Mouse (Mus musculus) myocyte (in vitro differentiated cells): ENCODE measurements at regions not wholly inside any gene's neighbourhood (a gene's known extent, or its start where the extent isn't known, plus 50 kb on each side); places are given as distances from the start of the nearest gene placed in this dataset.

Experiments used
- H3K27me3 ChIP-seq: one replicate; pipeline ENCODE4 v1.6.1; 2011; ENCODE audit not compliant: control insufficient read depth, insufficient read depth, insufficient read length
- H3K36me3 ChIP-seq: one replicate; pipeline ENCODE4 v1.6.1; 2011; ENCODE audit not compliant: control insufficient read depth, insufficient read depth
- H3K4me2 ChIP-seq: one replicate; pipeline ENCODE4 v1.6.1; 2011; ENCODE audit warnings: low read depth, control low read depth
- H3K4me3 ChIP-seq: one replicate; pipeline ENCODE4 v1.5.1; 2011; ENCODE audit warnings: mild to moderate bottlenecking, control low read depth, moderate library complexity
- H3K79me2 ChIP-seq: one replicate; pipeline ENCODE4 v1.6.1; 2011; ENCODE audit not compliant: control insufficient read depth, insufficient read depth
- H3ac ChIP-seq: one replicate; pipeline ENCODE4 v1.6.1; 2011; ENCODE audit not compliant: control insufficient read depth, insufficient read length
- CEBPB ChIP-seq: IDR thresholded peaks from 2 replicates; pipeline ENCODE4 v1.6.1; 2011; ENCODE audit warnings: mild to moderate bottlenecking, moderate library complexity; ENCODE audit not compliant: poor library complexity, insufficient read depth, severe bottlenecking
- E2F4 ChIP-seq: IDR thresholded peaks from one replicate; pipeline ENCODE4 v1.6.1; 2011; ENCODE audit warnings: mild to moderate bottlenecking, control low read depth, moderate library complexity; ENCODE audit not compliant: insufficient read depth
- MAX ChIP-seq: IDR thresholded peaks from one replicate; pipeline ENCODE4 v1.6.1; 2011; ENCODE audit warnings: low read depth, mild to moderate bottlenecking, control low read depth
- MYOD1 ChIP-seq, 3 experiments: IDR thresholded peaks; one replicate each; pipeline ENCODE4 v1.6.1; 2011; ENCODE audit warnings: control low read depth in 2 of 3, low read depth in 2 of 3, mild to moderate bottlenecking in 2 of 3, moderate library complexity in 1 of 3; ENCODE audit not compliant: insufficient read length in 2 of 3, control insufficient read depth in 1 of 3
- MYOG ChIP-seq, 3 experiments: IDR thresholded peaks; one replicate each; pipeline ENCODE4 v1.6.1; 2011; ENCODE audit warnings: control low read depth in 2 of 3, low read depth in 2 of 3, mild to moderate bottlenecking in 2 of 3; ENCODE audit not compliant: insufficient read length in 2 of 3, control insufficient read depth in 1 of 3, insufficient read depth in 1 of 3
- POLR2A ChIP-seq: IDR thresholded peaks from one replicate; pipeline ENCODE4 v1.6.1; 2011; ENCODE audit warnings: low read depth, mild to moderate bottlenecking, control low read depth, moderate library complexity; ENCODE audit not compliant: insufficient read length
- POLR2AphosphoS2 ChIP-seq: IDR thresholded peaks from one replicate; pipeline ENCODE4 v1.6.1; 2011; ENCODE audit warnings: low read depth, control low read depth; ENCODE audit not compliant: insufficient read length
- REST ChIP-seq: IDR thresholded peaks from one replicate; pipeline ENCODE4 v1.6.1; 2011; ENCODE audit warnings: mild to moderate bottlenecking, control low read depth, moderate library complexity; ENCODE audit not compliant: insufficient read depth, insufficient read length
- SRF ChIP-seq: IDR thresholded peaks from one replicate; pipeline ENCODE4 v1.6.1; 2011; ENCODE audit warnings: low read depth; ENCODE audit not compliant: control insufficient read depth, insufficient read length
- TCF12 ChIP-seq: IDR thresholded peaks from one replicate; pipeline ENCODE4 v1.6.1; 2011; ENCODE audit warnings: mild to moderate bottlenecking, control low read depth; ENCODE audit not compliant: poor library complexity, insufficient read depth, severe bottlenecking
- TCF3 ChIP-seq: IDR thresholded peaks from one replicate; pipeline ENCODE4 v1.6.1; 2011; ENCODE audit warnings: low read depth, control low read depth; ENCODE audit not compliant: insufficient read length
- USF1 ChIP-seq: IDR thresholded peaks from one replicate; pipeline ENCODE4 v1.6.1; 2011; ENCODE audit warnings: low read depth, mild to moderate bottlenecking, control low read depth, moderate library complexity

DNA sequence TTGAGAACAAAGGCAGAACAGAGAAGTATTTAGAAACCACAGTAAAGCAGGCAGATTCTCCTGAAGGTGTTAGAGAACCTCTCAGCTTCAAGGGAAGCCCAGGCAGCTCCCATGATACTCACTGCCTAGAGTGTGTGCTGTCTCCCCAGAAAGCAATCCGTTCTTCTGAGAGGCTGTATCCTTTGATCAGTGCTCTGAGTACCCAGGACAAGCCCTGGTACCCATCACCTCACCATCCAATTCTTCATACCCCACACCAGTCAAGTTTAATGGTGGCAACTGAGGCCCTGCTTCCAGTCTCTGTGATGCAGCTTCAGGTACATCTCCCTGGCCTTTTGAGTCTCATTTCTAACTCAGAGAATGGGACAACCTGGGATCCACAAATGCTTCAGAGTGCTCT, 242.1 kb upstream of the Xylt1 start:
- H3K27me3 ChIP-seq, result no peaks in the 10 kb centered on the region
- no peak overlapping the region for H3K4me3 ChIP-seq
- H3K79me2 ChIP-seq, result no peaks in the 10 kb centered on the region
- no peak overlapping the region for H3ac ChIP-seq
- H3K4me2 ChIP-seq, result no peak overlapping the region
- no peaks in the 10 kb centered on the region for H3K36me3 ChIP-seq
- TF ChIP-seq POLR2AphosphoS2, result no peak
- no peak for TF ChIP-seq E2F4
- no peak for TF ChIP-seq CEBPB
- TF ChIP-seq POLR2A, result no peak
- TF ChIP-seq MYOD1 (IDR thresholded peaks at IDR 0.05; ENCODE audit: control insufficient read depth in 1 of 3, insufficient read length in 2 of 3, low read depth in 2 of 3), result no peak
- TF ChIP-seq REST, result no peak
- no peak for TF ChIP-seq USF1
- no peak for TF ChIP-seq MYOG (IDR thresholded peaks at IDR 0.05; ENCODE audit: control insufficient read depth in 1 of 3, insufficient read depth in 1 of 3, insufficient read length in 2 of 3, low read depth in 2 of 3)
- TF ChIP-seq TCF12, result no peak
- TF ChIP-seq SRF, result no peak
- no peak for TF ChIP-seq MAX
- no peak for TF ChIP-seq TCF3

DNA sequence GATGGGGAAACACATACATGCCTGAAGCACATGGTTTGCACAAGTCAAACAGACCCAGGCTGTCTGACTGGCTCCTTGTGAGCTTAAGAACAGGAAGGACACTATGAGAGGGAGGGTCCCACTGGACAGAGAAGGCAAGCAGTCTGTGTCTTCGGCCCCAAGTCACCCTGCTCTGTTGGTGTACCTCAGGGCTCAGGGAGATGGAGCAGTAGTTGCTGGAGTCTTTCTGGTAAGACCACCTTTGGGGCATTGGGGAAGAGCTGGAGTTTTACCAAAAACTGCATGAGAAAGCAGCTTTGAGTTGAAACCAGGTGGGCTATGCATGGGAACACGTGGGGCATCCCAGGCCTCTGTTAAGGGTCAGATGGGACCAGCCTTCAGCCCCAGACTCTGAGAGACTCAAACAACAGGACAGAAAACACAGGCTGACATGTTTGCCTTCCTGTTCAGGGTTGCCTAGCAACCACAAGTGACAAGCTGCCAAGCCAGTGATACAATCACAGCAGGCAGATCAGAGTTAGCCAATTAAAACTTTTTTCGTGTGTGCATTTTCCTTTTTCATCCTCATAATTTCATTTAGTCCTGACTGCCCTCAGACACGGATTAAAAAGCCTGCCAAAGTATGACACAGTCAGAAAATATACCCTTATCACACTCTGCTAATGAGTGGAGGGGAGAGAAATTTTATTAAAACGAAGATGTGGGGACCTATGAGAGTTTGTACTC, 241.4 kb upstream of the Xylt1 start:
- no peak for TF ChIP-seq REST
- no peak for TF ChIP-seq TCF3
- TF ChIP-seq USF1, result no peak
- TF ChIP-seq E2F4, result no peak
- TF ChIP-seq SRF, result no peak
- TF ChIP-seq CEBPB, result no peak
- TF ChIP-seq MYOG (IDR thresholded peaks at IDR 0.05; ENCODE audit: control insufficient read depth in 1 of 3, insufficient read depth in 1 of 3, insufficient read length in 2 of 3, low read depth in 2 of 3), result no peak
- TF ChIP-seq MAX, result no peak
- TF ChIP-seq POLR2A, result no peak
- no peak for TF ChIP-seq MYOD1 (IDR thresholded peaks at IDR 0.05; ENCODE audit: control insufficient read depth in 1 of 3, insufficient read length in 2 of 3, low read depth in 2 of 3)
- no peak for TF ChIP-seq TCF12
- no peak for TF ChIP-seq POLR2AphosphoS2
- no peaks in the 10 kb centered on the region for H3K27me3 ChIP-seq
- no peaks in the 10 kb centered on the region for H3K36me3 ChIP-seq
- H3ac ChIP-seq, result no peak overlapping the region
- no peaks in the 10 kb centered on the region for H3K79me2 ChIP-seq
- no peak overlapping the region for H3K4me2 ChIP-seq
- H3K4me3 ChIP-seq, result no peak overlapping the region

DNA sequence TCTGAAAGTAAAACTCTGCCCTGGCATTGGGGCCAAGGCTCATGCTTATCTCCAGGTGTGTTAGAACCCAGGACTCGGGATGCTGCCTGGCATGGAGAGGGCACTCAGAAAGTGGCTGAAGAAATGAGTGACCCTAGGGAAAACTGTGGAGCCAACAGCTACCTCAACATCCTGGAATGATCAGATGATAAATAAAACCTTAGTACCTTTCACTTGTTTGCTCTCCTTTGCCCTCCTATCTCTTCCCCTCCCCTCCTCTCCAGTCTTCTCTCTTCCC, 240.9 kb upstream of the Xylt1 start:
- H3ac ChIP-seq, result no peak overlapping the region
- no peak overlapping the region for H3K4me2 ChIP-seq
- TF ChIP-seq REST (no peak), MYOG (IDR thresholded peaks at IDR 0.05; ENCODE audit: control insufficient read depth in 1 of 3, insufficient read depth in 1 of 3, insufficient read length in 2 of 3, low read depth in 2 of 3) (no peak), MYOD1 (IDR thresholded peaks at IDR 0.05; ENCODE audit: control insufficient read depth in 1 of 3, insufficient read length in 2 of 3, low read depth in 2 of 3) (no peak), CEBPB (no peak), SRF (no peak)
- H3K4me3 ChIP-seq, result no peak overlapping the region
- no peaks in the 10 kb centered on the region for H3K79me2 ChIP-seq
- H3K36me3 ChIP-seq, result no peaks in the 10 kb centered on the region
- no peaks in the 10 kb centered on the region for H3K27me3 ChIP-seq

DNA sequence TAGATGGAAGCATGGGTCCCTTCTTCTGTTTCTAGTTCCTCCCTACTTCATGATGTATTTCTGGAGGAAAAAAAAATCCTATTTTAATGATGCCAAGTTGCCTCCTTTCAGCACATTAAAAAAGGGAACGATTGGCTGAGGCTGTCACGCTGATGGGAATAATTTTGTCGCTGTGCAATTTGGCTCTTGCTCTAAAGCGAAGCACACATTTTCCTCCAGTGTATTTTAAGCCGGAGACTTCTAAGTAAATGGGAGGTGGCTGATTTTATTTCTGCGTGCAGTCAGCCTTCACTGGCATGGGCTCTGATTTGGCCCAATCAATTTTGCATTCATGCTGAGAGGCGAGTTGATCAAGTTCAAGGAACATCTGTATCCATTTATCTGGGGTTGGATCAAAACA, 234.0 kb upstream of the Xylt1 start:
- Histone ChIP-seq H3K4me2 (no peak overlapping the region), H3K79me2 (no peaks in the 10 kb centered on the region), H3K4me3 (no peak overlapping the region), H3K36me3 (no peaks in the 10 kb centered on the region), H3K27me3 (no peaks in the 10 kb centered on the region), H3ac (no peak overlapping the region)
- TF ChIP-seq TCF12 (no peak), POLR2AphosphoS2 (no peak), MAX (no peak), USF1 (no peak), MYOG (IDR thresholded peaks at IDR 0.05; ENCODE audit: control insufficient read depth in 1 of 3, insufficient read depth in 1 of 3, insufficient read length in 2 of 3, low read depth in 2 of 3) (no peak), SRF (no peak), TCF3 (no peak), CEBPB (no peak), POLR2A (no peak), REST (no peak), MYOD1 (IDR thresholded peaks at IDR 0.05; ENCODE audit: control insufficient read depth in 1 of 3, insufficient read length in 2 of 3, low read depth in 2 of 3) (no peak), E2F4 (no peak)

DNA sequence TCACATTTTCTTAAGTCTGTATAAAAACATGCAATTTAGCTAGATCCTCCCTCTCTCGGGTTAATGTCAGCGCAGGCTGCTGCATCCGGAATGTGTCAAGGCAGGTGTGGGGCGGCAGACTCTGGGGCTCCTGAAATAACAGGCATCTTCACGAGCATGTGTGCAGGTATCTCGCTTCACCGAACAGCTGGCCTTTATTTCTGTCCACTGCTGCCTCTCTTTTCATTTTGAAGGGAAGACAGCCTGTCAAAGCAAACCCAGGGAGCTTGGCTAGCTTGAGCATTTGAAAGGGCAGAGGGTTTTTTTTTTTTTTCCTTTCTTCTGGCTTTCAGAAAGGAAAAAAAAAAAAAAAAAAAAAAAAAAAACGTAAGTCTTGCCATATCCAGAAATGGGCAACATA, 230.4 kb upstream of the Xylt1 start:
- no peaks in the 10 kb centered on the region for H3K36me3 ChIP-seq
- no peaks in the 10 kb centered on the region for H3K79me2 ChIP-seq
- no peak overlapping the region for H3K4me3 ChIP-seq
- H3K27me3 ChIP-seq, result no peaks in the 10 kb centered on the region
- H3K4me2 ChIP-seq, result no peak overlapping the region
- TF ChIP-seq USF1, result no peak
- no peak for TF ChIP-seq E2F4
- TF ChIP-seq TCF12, result no peak
- no peak for TF ChIP-seq MYOD1 (IDR thresholded peaks at IDR 0.05; ENCODE audit: control insufficient read depth in 1 of 3, insufficient read length in 2 of 3, low read depth in 2 of 3)
- no peak for TF ChIP-seq CEBPB
- no peak for TF ChIP-seq MAX
- no peak for TF ChIP-seq SRF
- TF ChIP-seq POLR2A, result no peak
- TF ChIP-seq REST, result no peak
- no peak for TF ChIP-seq MYOG (IDR thresholded peaks at IDR 0.05; ENCODE audit: control insufficient read depth in 1 of 3, insufficient read depth in 1 of 3, insufficient read length in 2 of 3, low read depth in 2 of 3)
- TF ChIP-seq TCF3, result no peak
- TF ChIP-seq POLR2AphosphoS2, result no peak
- no peak overlapping the region for H3ac ChIP-seq
